Mouse (Mus musculus) kidney, postnatal 10 days (tissue): Measurements from ENCODE around the gene Mrln.

Experiments used
- DNase-seq: peaks from one replicate; pipeline ENCODE4 v3.0.0; 2021; ENCODE audit warnings: mixed read lengths

Mrln gene

GRCm38 (mm10) chr10:70260904-70261303 lies 56.4 kb downstream of the Mrln start:
- no peak for DNase-seq

DNA sequence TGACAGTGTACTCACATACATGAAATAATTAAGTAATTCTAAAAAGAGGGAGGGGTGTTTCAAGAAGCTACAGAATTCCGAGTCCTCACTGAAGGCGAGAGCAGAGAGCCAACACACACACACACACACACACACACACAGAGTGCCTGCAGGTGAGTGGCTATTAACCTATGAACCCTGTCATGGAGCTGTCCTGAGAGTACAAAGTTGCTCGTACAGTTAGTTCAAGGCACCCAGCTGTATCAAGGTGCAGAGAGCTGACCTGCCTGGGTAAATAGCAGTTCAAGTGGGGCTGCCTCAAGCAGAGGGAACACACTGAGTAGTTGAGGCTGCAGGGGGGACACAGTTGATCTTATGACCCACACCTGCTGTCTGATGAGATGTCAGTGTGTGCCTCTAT lies 57.6 kb downstream of the Mrln start:
- DNase-seq, result peak; percentile 60

GRCm38 (mm10) chr10:70263681-70264189 lies 59.3 kb downstream of the Mrln start:
- peak; percentile 34 for DNase-seq

GRCm38 (mm10) chr10:70264337-70265036 lies 60.0 kb downstream of the Mrln start:
- DNase-seq, result no peak

DNA sequence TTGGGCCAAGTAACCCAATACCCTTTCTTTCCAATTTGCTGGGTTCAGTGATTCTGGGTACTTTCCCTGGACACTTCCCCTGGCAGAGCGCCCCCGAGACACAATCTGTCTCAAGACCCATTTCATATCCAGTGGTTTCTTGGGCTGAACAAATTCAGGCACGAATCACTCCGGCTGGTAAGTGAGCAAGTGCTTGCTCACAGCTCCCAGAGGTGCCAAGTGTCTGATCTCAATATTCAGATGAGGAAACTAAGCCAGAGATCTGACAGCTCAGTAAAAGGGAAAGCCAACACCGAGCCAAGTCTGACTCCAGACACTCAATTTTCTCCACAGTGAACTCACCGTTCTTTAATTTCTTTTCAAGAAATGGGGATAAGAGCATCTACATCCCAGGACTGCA lies 62.0 kb downstream of the Mrln start:
- DNase-seq, result no peak

DNA sequence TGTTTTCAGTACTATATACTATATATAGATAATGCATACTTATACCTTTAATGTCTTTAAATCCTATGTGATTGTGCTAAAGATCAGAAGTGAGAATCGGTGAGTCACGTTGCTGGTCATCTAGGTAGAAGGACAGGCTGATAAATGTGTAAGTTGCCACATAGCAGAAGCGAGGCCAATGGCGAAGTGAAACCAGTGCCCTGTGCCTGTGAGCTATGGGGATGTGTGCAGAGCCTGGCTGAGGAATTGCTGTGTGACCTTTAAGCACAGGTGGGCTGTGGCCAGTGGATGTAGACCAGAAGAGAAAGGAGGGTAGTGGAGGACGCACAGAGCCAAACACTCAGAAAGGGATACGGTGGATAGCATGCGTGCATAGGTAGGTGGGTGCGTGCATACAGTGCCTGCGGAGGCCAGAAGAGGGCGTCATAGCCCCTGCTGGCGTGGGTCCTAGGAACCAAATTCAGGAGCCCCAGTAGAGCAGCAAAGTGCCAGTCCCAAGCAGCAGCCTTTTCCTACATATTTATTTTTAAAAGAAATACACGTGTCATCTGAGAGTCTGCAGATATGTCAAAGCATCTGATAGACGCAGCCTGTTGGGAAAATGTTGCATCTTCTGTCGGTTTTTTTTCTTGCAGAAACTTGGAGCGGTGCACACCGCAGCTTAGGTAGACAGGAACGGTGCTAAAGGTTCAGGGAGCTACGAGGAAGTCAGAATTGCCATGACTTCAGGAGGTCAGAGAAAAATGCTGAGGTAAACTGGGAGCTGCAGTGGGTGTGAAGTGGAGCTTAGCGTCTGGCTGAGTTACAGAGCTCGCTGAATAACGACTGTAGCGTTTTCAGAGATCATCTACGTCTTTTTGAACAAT lies 64.3 kb downstream of the Mrln start:
- no peak for DNase-seq
